Mouse (Mus musculus): ENCODE measurements around the gene Cacna1c. TPM values are rescaled to one million over a fixed set of nuclear protein-coding genes. Genes with fewer than 3 reads are reported as not detected.

Gene Cacna1c
- total RNA-seq, 1 experiment, result 0.98 TPM

GRCm38 (mm10) chr6:119069145-119069544 is 127.1 kb downstream of the Cacna1c start:
- DNase-seq (ENCODE audit: low read depth, low spot score), result no peak
- H3K27ac ChIP-seq (ENCODE audit: insufficient read depth, low read depth, low read length, poor library complexity, severe bottlenecking), result no peak overlapping the region
- in situ Hi-C loops (cut with MboI; ENCODE audit: low sequenced_read_pairs in 2 of 2, unreplicated experiment in 2 of 2), result no loop called here
- H3K36me3 ChIP-seq (ENCODE audit: control insufficient read depth, insufficient read depth, low read length, poor library complexity, severe bottlenecking), result no peaks in the 10 kb centered on the region
- H3K4me1 ChIP-seq (ENCODE audit: control insufficient read depth in 2 of 2, insufficient read depth in 2 of 2, low read length in 2 of 2, poor library complexity in 1 of 2), result no peaks in the 10 kb centered on the region
- no peak overlapping the region for H3K4me3 ChIP-seq (ENCODE audit: insufficient read depth in 1 of 2, low read depth in 1 of 2, low read length in 2 of 2, poor library complexity in 1 of 2, severe bottlenecking in 1 of 2)
- TF ChIP-seq ZC3H11A (IDR thresholded peaks at IDR 0.05; ENCODE audit: borderline replicate concordance, low read depth, low read length) (no peak), MAFK (IDR thresholded peaks at IDR 0.05; ENCODE audit: insufficient read depth, low read depth, low read length) (no peak), CHD2 (IDR thresholded peaks at IDR 0.05; ENCODE audit: low read depth, low read length) (no peak), HCFC1 (IDR thresholded peaks at IDR 0.05; ENCODE audit: borderline replicate concordance, insufficient read depth, low read length) (no peak), ZNF384 (IDR thresholded peaks at IDR 0.05; ENCODE audit: low read depth, low read length) (no peak)
- no peak overlapping the region for H3K9ac ChIP-seq (ENCODE audit: insufficient read depth, low read depth, low read length, poor library complexity, severe bottlenecking)
- no peaks in the 10 kb centered on the region for H3K9me3 ChIP-seq (ENCODE audit: control insufficient read depth, insufficient read depth, low read depth, low read length)

DNA sequence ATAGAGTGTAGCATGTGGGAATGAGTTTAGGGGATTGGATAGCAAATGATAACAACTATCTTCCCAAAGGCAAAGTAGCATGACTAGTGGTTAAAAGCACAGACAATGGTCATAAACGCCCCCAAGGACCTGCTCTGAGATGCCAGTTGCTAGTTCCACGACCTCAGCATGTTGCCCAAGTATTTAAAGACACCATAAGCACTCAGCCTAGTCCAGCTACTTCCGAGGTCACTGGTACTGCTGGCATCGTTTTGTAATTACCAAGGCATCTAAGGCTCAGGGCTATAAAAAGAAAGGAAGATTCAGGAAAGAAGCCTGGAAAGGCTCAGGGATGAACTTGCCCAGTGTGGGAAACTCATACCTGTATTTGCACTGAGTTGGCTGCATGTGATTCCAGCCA is 127.6 kb downstream of the Cacna1c start:
- Histone ChIP-seq H3K27ac (ENCODE audit: insufficient read depth, low read depth, low read length, poor library complexity, severe bottlenecking) (no peak overlapping the region), H3K9ac (ENCODE audit: insufficient read depth, low read depth, low read length, poor library complexity, severe bottlenecking) (no peak overlapping the region), H3K4me3 (ENCODE audit: insufficient read depth in 1 of 2, low read depth in 1 of 2, low read length in 2 of 2, poor library complexity in 1 of 2, severe bottlenecking in 1 of 2) (no peak overlapping the region), H3K36me3 (ENCODE audit: control insufficient read depth, insufficient read depth, low read length, poor library complexity, severe bottlenecking) (no peaks in the 10 kb centered on the region), H3K9me3 (ENCODE audit: control insufficient read depth, insufficient read depth, low read depth, low read length) (no peaks in the 10 kb centered on the region), H3K4me1 (ENCODE audit: control insufficient read depth in 2 of 2, insufficient read depth in 2 of 2, low read length in 2 of 2, poor library complexity in 1 of 2) (no peaks in the 10 kb centered on the region)
- TF ChIP-seq HCFC1 (IDR thresholded peaks at IDR 0.05; ENCODE audit: borderline replicate concordance, insufficient read depth, low read length) (no peak), MAFK (IDR thresholded peaks at IDR 0.05; ENCODE audit: insufficient read depth, low read depth, low read length) (no peak), ZC3H11A (IDR thresholded peaks at IDR 0.05; ENCODE audit: borderline replicate concordance, low read depth, low read length) (no peak), ZNF384 (IDR thresholded peaks at IDR 0.05; ENCODE audit: low read depth, low read length) (no peak), CHD2 (IDR thresholded peaks at IDR 0.05; ENCODE audit: low read depth, low read length) (no peak)
- in situ Hi-C loops (cut with MboI; ENCODE audit: low sequenced_read_pairs in 2 of 2, unreplicated experiment in 2 of 2), result no loop called here
- no peak for DNase-seq (ENCODE audit: low read depth, low spot score)

GRCm38 (mm10) chr6:119064961-119065360 is 131.3 kb downstream of the Cacna1c start:
- in situ Hi-C loops (cut with MboI; ENCODE audit: low sequenced_read_pairs in 2 of 2, unreplicated experiment in 2 of 2), result no loop called here
- no peaks in the 10 kb centered on the region for H3K36me3 ChIP-seq (ENCODE audit: control insufficient read depth, insufficient read depth, low read length, poor library complexity, severe bottlenecking)
- no peak overlapping the region for H3K4me3 ChIP-seq (ENCODE audit: insufficient read depth in 1 of 2, low read depth in 1 of 2, low read length in 2 of 2, poor library complexity in 1 of 2, severe bottlenecking in 1 of 2)
- H3K9me3 ChIP-seq (ENCODE audit: control insufficient read depth, insufficient read depth, low read depth, low read length), result no peaks in the 10 kb centered on the region
- no peak overlapping the region for H3K27ac ChIP-seq (ENCODE audit: insufficient read depth, low read depth, low read length, poor library complexity, severe bottlenecking)
- DNase-seq (ENCODE audit: low read depth, low spot score), result no peak
- H3K9ac ChIP-seq (ENCODE audit: insufficient read depth, low read depth, low read length, poor library complexity, severe bottlenecking), result no peak overlapping the region
- H3K4me1 ChIP-seq (ENCODE audit: control insufficient read depth in 2 of 2, insufficient read depth in 2 of 2, low read length in 2 of 2, poor library complexity in 1 of 2), result no peaks in the 10 kb centered on the region
- no peak for TF ChIP-seq ZNF384 (IDR thresholded peaks at IDR 0.05; ENCODE audit: low read depth, low read length)

GRCm38 (mm10) chr6:119064430-119064829 is 131.8 kb downstream of the Cacna1c start:
- in situ Hi-C loops (cut with MboI; ENCODE audit: low sequenced_read_pairs in 2 of 2, unreplicated experiment in 2 of 2), result no loop called here
- H3K4me3 ChIP-seq (ENCODE audit: insufficient read depth in 1 of 2, low read depth in 1 of 2, low read length in 2 of 2, poor library complexity in 1 of 2, severe bottlenecking in 1 of 2), result no peak overlapping the region
- H3K9ac ChIP-seq (ENCODE audit: insufficient read depth, low read depth, low read length, poor library complexity, severe bottlenecking), result no peak overlapping the region
- no peaks in the 10 kb centered on the region for H3K4me1 ChIP-seq (ENCODE audit: control insufficient read depth in 2 of 2, insufficient read depth in 2 of 2, low read length in 2 of 2, poor library complexity in 1 of 2)
- no peaks in the 10 kb centered on the region for H3K36me3 ChIP-seq (ENCODE audit: control insufficient read depth, insufficient read depth, low read length, poor library complexity, severe bottlenecking)
- H3K9me3 ChIP-seq (ENCODE audit: control insufficient read depth, insufficient read depth, low read depth, low read length), result no peaks in the 10 kb centered on the region
- DNase-seq (ENCODE audit: low read depth, low spot score), result no peak
- TF ChIP-seq CHD2 (IDR thresholded peaks at IDR 0.05; ENCODE audit: low read depth, low read length) (no peak), ZNF384 (IDR thresholded peaks at IDR 0.05; ENCODE audit: low read depth, low read length) (no peak), ZC3H11A (IDR thresholded peaks at IDR 0.05; ENCODE audit: borderline replicate concordance, low read depth, low read length) (no peak), HCFC1 (IDR thresholded peaks at IDR 0.05; ENCODE audit: borderline replicate concordance, insufficient read depth, low read length) (no peak), MAFK (IDR thresholded peaks at IDR 0.05; ENCODE audit: insufficient read depth, low read depth, low read length) (no peak)
- H3K27ac ChIP-seq (ENCODE audit: insufficient read depth, low read depth, low read length, poor library complexity, severe bottlenecking), result no peak overlapping the region

DNA sequence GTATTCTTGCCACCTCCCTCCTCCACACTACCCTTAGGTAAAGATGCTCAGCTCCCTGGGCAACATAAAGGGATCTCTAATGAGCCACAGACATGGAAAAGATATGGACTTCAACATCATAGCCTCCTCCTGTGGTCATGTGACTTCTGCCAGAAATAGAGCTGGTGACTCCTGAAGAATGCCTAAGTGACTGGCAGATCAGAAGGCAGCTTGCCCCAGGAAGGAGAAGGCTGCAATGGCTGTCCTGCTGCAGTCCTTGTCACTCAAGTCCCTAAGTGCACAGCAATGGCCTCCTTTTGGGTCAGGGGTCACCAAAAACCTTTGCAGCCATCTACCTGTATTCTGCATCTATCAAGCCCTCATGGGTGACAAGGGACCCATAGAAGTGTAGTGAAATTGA is 133.5 kb downstream of the Cacna1c start:
- Histone ChIP-seq H3K4me1 (ENCODE audit: control insufficient read depth in 2 of 2, insufficient read depth in 2 of 2, low read length in 2 of 2, poor library complexity in 1 of 2) (no peaks in the 10 kb centered on the region), H3K4me3 (ENCODE audit: insufficient read depth in 1 of 2, low read depth in 1 of 2, low read length in 2 of 2, poor library complexity in 1 of 2, severe bottlenecking in 1 of 2) (no peak overlapping the region), H3K9ac (ENCODE audit: insufficient read depth, low read depth, low read length, poor library complexity, severe bottlenecking) (no peak overlapping the region), H3K9me3 (ENCODE audit: control insufficient read depth, insufficient read depth, low read depth, low read length) (no peaks in the 10 kb centered on the region), H3K36me3 (ENCODE audit: control insufficient read depth, insufficient read depth, low read length, poor library complexity, severe bottlenecking) (no peaks in the 10 kb centered on the region), H3K27ac (ENCODE audit: insufficient read depth, low read depth, low read length, poor library complexity, severe bottlenecking) (no peak overlapping the region)
- in situ Hi-C loops (cut with MboI; ENCODE audit: low sequenced_read_pairs in 2 of 2, unreplicated experiment in 2 of 2), result no loop called here
- DNase-seq (ENCODE audit: low read depth, low spot score), result no peak
- TF ChIP-seq MAFK (IDR thresholded peaks at IDR 0.05; ENCODE audit: insufficient read depth, low read depth, low read length) (no peak), CHD2 (IDR thresholded peaks at IDR 0.05; ENCODE audit: low read depth, low read length) (no peak), HCFC1 (IDR thresholded peaks at IDR 0.05; ENCODE audit: borderline replicate concordance, insufficient read depth, low read length) (no peak), ZNF384 (IDR thresholded peaks at IDR 0.05; ENCODE audit: low read depth, low read length) (no peak), ZC3H11A (IDR thresholded peaks at IDR 0.05; ENCODE audit: borderline replicate concordance, low read depth, low read length) (no peak)
